Mouse (Mus musculus): ENCODE data around the gene Dcaf5.

Gene Dcaf5

DNA sequence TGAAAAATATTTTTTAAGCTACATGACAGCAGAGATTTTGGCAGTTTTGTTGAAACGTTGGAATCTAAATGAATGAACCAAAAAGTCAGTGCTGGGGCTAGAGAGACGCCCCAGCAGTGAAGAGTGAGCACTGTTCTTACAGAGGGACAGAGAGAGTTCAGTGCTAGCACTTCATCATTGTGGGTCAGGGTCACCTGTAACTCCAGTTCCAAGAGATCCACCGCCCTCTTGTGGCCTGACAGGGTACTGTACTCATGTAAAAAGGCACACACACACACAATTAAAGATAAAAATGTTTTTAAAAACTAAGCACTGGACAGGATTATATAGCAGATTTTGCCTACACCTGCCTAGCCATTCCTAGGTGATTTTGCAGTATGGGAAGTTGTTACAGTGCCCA, 29.8 kb downstream of the Dcaf5 start:
- peak; percentile 69 to 73 for DNase-seq

DNA sequence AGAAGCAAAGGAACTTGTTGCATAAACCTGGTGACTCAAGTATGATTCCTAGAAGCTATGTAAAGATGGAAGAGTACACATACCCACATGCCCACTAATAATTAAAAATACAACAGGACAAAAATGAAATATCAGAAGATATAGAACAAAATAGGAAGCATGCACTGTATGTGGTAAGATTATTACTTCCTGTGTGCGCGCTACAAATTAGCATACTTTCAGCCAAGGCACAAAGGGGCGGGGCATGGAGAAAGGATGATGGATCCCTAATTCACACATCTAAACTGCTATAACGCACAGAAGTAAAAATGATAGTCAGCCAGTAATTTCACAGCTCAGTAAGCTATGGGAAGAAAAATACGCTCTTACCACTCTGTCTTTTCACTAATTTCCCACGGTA, 32.3 kb downstream of the Dcaf5 start:
- DNase-seq: peak in 1 of 2 experiments; percentile 5

DNA sequence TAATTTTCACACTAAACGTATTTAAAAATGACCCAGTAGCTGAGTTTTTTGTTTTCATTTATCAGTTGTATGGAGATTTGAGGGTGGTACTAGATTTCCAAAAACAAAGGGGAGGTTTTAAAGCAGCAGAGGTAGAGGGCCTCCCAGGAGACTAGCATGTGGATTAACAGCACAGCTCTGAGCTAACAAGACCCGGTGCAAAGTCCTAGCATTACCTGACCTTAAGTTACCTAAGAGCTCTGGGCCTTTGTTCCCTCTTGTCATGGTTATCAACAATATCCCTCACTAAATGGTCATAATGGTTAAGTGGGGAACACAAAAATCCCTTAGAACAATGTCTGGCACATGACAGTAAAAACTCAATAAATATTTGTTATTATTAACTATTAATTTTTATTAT, 37.3 kb downstream of the Dcaf5 start:
- DNase-seq: no peak

DNA sequence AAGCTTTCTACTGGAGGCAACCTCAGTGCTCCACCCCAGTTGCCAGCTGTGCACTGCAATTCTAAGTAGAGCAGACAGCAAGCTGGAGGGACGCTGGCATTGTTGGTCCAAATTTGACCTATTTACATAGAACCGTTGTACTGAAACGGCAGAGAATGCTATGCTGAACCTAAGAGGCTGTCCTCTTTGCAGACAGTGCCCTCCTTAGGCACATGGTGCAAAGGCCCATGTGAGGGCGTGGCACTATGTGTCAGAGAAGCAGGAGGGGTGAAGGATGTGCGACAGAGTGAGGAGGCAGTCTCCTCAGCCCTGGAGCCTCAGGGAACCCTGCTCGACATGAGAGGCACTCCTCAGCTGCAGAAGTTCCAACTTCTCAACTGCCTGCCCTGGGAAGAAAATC, 40.0 kb downstream of the Dcaf5 start:
- no peak for DNase-seq

DNA sequence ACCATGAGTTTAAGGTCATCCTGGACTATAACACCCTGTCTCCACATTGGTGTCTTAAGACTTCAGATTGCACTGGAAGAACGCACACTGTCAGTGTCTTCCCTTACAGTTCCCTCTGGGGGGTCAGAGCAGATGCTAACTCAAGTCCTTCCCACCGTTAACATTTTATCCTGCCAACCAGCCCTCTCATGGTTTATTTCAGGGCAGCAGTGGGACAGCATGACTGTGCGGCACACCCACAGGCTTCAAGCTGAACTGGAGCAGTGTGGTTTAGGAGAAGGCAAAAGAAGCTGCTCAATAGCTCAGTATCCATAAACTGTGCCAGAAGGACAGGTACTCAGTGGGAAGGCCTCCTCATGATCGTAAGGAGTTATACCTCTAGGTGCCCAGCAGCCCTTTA, 41.1 kb downstream of the Dcaf5 start:
- no peak for DNase-seq

DNA sequence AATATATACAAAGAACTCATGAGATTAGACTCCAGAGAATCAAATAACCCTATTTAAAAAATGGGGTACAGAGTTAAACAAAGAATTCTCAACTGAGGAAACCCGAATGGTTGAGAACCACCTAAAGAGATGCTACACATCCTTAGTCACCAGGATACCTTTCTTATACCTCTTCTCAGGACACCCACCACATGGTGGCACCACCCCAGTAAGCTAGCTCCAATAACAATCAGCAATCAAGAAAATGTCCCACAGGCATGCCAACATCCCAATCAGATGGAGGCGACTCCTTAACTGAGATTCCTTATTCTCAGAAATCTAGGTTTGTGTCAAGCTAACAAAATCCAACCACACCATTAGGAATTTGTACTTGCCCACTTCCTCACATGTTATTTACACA, 42.4 kb downstream of the Dcaf5 start:
- peak; percentile 61 to 66 for DNase-seq

DNA sequence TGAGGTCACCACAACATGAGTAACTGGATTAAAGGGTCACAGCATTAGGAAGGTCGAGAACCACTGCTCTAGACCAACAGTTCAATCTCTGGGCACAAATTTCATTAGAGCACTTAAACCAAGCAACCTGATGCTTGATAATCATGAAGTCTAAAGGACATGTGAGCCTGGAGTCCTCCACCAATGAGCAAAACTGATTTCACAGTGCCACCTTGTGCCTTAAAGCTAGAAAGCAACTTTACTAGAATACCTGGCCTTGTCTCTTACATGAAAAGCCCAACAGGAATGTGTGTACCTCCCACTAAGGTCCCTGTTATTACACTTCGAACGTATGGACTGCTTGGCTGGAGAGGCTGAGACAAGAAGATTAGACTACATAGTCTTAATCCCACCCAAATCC, 47.0 kb downstream of the Dcaf5 start:
- no peak for DNase-seq

DNA sequence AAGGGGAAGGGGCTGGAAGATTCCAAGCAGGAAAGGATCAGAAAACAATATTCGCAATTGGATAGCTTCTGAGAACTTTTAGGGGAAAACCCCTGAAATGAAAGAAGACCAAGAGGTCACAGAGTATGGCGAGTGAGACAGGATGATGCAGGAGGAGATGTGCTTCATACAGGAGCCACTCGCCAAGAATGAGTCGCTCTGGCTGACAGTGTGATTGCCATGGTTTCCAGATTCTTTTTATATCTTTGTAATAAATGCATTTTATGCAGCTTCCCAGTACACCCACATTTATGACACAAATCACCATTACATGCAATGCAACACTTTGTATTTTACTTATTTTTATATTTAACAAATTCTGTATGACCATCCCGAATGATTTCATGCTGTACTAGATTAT, 49.1 kb downstream of the Dcaf5 start:
- no peak for DNase-seq

DNA sequence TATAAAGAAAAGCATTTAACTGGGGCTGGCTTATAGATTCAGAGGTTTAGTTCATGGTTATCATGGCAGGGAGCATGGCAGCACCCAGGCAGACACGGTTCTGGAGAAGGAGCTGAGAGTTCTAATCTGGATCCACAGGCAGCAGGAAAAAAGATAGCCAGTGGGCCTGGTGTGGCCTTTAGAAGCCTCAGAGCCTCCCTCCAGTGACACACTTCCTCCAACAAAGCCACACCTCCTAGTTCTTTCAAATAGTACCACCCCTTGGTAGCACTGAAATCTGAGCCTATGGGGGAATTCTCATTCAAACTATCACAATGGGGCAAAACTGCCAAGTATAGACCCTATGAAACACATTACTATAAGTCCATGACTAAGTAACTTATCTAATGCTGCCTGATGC, 51.0 kb downstream of the Dcaf5 start:
- no peak for DNase-seq

DNA sequence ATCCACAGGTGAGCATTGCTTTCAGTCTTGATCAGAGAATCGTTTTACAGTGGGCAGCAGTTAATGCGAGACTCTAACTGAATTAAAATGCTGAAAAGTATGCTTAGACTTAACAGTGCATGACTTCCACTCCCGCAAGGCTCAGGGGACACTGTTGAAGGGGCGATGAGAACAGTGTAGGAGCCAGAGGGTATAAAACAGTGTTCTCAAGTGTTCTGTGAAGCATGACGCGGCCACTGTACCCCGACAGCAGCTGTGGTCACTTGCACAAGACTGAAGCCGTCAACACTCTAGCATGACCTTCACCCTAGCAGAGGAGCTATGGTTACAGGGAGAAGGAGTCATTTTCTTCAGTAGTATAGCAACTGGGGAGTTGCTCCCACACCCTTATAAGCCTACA, 52.9 kb downstream of the Dcaf5 start:
- DNase-seq: no peak

DNA sequence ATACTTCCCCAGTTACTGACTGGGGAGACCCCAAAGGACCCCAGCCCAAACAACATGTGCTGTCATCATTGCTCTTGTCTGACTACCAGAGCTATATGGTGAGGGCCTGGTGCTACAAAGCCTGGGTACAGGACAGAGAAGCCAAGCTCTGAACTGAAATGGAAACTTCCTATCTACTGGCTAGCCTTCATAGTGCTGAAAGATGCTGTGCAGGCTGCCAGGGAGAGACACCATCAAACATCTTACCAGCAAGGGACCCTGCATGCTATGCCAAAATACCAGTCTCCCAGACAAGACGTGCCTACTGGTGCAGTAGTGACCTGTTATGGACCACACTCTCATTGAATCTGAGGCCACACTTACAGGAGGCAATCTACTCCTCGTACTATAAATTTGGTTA, 53.6 kb downstream of the Dcaf5 start:
- DNase-seq: no peak

DNA sequence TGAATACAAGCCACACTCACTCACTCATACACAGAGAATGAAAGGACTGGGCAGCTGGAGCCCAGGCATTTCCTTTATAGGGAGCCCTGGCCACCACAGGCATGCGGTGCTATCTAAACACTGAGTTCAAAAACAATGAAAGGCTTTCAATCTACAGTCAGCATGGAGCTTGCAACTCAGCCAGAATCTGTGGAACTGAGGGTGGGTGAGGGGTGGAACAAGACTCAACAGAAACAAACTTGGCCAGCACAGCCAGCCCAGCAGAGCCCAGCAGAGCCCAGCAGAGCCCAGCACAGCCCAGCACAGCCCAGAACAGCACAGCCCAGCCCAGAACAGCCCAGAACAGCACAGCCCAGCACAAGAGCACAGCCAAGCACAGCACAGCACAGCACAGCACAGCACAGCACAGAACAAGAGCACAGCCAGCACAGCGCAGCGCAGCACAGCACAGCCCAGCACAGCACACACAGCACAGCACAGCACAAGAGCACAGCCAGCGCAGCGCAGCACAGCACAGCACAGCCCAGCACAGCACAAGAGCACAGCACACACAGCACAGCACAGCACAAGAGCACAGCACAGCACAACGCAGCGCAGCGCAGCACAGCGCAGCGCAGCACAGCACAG, 56.5 kb downstream of the Dcaf5 start:
- DNase-seq: no peak

DNA sequence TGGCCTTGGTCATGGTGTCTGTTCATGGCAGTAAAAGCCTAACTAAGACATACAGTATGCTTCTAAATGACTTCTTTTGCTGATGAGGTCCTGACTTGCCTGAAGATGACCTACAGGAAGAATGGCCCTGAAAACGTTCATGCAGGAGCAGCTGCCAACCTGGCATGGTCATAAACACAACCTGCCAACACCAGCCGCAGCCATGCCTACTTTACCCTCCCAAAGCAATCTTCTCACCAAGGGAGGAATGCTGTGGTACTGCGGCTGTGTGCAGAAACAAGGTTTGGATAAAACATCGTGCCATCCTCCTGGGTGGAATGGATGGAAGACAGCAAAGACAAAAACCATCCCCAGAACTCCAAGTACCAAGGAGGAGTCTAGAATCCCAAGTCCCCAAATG, 57.0 kb downstream of the Dcaf5 start:
- no peak for DNase-seq

DNA sequence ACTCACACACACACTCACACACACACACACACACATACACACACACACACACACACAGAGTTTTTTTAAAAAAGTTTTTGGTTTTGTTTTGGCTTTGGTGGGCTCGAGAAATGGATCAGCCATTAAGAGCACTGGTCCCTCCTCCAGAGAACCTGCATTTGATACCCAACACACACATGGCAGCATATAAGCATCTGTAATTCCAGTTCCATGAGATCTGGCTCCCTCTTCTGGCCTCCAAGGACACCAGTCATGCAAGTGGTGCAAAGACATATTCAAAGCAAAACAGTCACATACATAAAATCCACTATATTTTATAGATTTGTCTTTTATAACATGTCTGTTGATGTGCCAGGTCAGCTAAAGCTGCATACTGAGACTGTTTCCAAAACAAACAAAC, 58.8 kb downstream of the Dcaf5 start:
- no peak for DNase-seq

DNA sequence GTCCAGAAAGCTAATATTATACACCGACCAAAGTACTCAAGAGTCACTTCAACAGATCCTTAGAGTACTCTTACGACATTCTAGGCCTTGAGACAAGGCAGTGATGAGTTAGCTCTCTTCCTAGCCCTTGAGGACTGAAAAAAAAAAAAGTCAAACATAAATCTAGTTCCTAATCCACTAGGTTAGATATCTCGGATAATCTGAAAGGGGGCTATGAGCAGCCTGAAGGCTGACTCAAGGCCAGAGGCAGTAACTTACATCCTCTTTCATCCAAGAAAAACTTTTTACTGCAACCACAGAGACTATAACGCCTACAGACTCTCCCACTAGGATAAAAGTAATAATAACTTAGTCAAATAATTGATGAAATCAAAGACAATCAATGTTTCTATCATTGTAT, 60.7 kb downstream of the Dcaf5 start:
- no peak for DNase-seq

DNA sequence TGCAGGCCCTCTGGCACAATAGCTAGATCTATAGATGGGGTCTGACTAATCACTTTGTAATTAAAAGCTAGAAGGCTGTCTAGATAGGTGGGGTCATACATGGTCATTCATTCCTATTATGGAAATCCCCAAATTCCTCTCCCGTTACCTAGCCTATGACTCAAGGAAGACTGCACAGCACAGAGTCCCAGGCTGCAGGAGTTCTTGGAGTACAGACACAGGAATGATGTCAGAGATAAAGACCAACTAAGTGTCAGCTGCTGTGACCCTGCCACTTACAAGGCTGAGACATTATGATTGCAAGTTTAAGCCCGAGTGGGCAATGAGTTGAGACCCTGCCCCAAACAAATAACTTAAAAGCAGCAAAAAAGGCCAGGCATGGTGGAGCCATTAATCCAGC, 61.7 kb downstream of the Dcaf5 start:
- DNase-seq: no peak

DNA sequence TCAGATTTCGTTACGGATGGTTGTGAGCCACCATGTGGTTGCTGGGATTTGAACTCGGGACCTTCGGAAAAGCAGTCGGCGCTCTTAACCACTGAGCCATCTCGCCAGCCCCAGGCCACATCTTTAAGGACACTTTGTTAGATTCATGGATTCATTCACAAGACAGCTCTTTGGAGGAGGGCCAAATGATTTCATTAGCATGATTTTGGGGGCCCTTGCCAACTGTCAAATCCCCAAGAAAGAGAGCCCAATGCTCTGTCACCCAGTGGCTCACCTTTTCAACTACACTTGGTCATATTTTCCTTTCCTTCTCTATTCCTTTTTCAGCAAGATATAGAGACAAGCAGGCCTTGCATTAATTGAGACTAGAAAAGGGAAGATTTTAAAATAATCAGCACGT, 63.5 kb downstream of the Dcaf5 start:
- no peak for DNase-seq

DNA sequence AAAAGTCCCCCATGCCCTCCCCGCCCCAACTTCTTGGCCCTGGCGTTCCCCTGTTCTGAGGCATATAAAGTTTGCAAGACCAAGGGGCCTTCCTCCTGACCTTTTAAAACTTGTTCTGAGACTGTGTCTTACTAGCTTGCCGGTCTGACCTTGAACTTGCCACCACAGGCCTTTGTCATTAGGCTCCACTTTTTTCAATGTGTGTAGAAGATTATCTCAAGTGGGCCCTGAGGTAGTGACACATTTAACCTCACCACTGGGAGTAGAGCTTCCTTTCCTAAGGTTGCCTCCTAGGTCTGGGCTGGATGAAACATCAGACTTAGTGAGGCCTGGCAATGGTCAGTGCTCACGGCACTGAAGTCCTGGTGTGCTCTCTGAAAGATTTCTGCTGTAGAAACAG, 69.2 kb downstream of the Dcaf5 start:
- DNase-seq: no peak

DNA sequence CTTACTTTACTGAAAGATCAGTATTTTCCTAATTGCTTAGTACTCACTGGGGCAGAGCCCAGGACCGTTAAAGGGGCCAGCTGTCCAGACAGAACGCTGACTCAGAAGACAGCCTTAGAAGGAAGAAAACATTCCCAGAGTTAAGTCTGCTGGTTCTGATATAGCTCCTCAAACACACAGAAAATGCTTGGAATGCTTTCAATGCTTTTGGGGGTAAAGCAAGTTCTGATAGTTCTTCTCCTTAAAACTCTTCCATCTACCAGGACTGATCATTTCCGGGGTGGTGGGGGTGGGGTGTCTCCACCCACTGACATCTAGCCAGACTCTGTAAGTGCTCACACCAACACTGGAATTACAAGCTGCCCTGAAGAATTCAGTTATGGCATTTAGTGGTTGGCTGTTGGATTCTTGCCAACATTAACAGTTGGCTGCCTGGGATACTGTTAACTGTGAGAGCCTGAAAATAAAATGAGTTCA, 70.4 kb downstream of the Dcaf5 start:
- DNase-seq: no peak

DNA sequence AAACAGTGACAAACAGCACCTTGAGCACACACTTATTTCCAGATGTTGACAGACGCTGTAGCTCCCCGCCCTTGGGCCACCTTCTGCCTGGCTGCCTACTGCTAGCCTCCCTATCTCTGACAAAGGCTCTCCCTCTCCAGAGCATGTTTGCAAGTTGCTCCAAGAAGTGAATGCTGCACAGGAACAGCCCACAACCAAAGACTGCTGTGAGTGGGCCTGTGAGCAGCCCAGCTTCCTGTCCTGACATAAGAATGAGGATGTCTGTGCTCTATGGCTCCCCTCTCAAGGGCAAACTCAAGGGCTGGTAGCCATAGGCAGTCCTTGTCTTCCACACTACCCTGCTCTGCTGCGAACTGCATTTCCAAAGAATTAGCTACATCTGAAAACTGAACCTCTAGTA, 71.1 kb downstream of the Dcaf5 start:
- DNase-seq: no peak

DNA sequence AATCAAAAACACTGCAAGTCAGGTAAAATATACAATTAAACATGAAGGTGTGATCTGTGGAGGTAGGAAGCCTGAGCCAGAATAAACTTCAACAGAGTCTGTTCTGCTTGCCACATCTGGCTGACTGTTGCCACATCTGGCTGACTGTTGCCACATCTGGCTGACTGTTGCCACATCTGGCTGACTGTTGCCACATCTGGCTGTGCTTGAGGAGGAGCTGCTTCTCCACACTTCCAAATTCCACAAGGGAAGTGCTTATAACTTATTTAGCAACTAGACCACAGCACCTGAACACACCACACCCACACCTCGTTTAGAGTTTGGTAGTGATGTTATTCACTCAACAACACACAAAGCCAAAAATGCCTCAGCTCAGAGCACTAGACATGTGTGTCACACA, 74.7 kb downstream of the Dcaf5 start:
- no peak for DNase-seq

DNA sequence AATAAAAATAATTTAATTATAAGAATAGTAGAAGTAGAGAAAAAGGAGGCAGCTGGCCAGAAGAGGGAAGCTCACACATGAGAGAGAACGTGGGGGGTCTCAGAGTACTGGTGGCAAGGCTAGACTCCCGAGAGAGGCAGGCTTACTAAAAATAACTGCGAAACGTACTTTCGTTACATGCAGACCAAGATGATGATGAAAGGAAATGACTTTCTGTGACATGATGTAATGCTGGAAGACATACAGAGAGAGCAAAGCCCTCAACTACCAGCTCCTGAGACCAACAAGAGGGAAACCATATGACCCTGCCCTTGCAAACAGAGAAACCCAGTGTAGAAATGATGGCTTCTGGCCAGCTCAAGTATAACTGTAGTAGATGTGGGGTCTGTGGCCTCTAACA, 76.1 kb downstream of the Dcaf5 start:
- peak in 1 of 2 experiments; percentile 6 for DNase-seq

DNA sequence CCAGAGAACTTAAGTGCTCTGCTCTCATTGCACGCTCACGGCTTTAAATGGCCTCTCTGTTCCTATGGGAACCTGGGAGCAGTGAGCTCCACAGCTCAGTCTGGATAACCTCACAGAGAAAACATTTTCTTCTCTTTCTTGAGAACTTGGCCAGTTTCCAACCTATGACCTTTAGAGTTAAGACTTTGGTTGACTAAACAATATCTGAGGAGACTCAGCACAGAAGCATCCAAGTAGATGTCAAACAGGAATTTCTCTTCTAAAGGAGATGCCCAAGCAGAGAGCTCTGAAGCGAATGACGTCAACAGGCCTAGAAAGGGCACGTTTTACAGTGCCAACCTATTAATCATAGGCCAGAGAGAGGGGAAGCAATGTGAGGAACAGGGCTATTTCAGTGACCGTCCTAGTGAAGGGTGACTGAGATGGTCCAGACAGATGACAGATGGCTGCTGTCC, 91.6 kb downstream of the Dcaf5 start:
- no peak for DNase-seq

DNA sequence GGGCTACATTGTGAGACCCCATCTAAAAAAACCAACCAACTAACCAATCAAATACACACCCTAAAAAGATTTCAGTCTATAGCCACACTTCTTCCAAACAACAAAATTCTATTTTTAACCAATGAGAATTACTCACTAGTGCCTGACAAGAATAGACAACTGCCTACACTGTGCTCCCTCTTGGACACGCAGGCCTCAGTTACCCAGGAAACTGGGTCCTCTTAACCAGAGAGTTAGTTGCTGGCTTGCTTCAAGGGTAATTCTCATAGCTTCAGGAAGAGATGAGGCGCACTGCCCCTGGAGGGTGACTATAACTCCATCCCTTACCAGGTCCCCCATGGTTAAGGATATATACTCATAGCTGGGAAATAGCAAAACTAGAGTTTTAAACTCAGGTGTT, 95.5 kb downstream of the Dcaf5 start:
- DNase-seq: no peak

DNA sequence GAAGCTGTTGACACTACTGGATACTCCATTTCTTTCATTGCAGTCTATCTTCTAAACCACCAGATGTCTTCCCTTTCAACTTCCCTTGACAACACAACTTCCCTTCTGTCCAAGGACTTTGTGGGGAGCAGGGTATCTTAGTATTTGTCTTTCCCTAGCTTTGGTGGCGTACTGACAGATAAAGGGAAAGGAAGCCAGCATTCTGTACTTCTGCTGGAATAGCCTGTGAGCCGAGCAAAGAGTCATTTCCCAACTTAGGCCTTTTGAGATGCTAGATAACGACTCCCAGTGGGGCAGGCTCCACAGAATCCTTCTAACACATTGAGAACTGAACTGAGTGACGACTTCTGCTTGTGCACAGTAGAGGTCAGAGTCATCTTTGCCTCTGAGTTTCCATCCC, 102.2 kb downstream of the Dcaf5 start:
- DNase-seq: no peak

DNA sequence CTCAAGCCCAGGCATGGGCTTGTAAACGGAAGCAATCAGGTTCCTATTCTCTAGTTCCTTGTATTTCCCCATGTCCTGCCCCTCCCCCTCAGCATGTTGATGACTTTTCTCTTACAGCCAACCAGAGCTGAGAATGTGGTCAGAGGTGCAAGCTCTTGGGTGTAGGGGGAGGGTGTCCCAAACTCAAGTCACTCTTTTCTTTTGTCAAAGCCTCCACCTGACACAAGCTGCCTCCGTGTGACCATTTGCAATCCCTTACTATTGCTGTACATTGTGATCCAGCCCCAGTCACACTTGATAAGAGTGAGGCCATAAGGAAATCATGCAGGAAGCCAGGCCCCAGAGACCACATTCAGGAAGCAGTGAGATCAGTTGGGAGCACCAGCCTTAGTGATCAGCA, 104.8 kb downstream of the Dcaf5 start:
- DNase-seq: peak; percentile 32 to 46

Measured in B cell, adult 2 months (primary cell).